Mouse (Mus musculus) MEL (cell line): ENCODE data around the gene Flrt1.

Experiments
- CHD2 ChIP-seq: IDR thresholded peaks from 2 replicates; pipeline ENCODE4 v1.6.1; 2011; ENCODE audit warnings: low read length, improper control_type of control experiment
- GABPA ChIP-seq: IDR thresholded peaks from 2 replicates; pipeline ENCODE4 v1.6.1; 2012; ENCODE audit warnings: low read depth, mild to moderate bottlenecking, inconsistent platforms, low read length, improper control_type of control experiment, moderate library complexity
- KAT2A ChIP-seq: conservative IDR thresholded peaks from 2 replicates; pipeline ENCODE4 v1.6.1; 2012; ENCODE audit warnings: low read depth, low read length, improper control_type of control experiment, inconsistent platforms
- POLR2A ChIP-seq, 2 experiments: IDR thresholded peaks; 2 replicates each; pipeline ENCODE4 v1.6.1; 2011 to 2012; ENCODE audit warnings: low read length in 2 of 2, mild to moderate bottlenecking in 2 of 2, control low read depth in 1 of 2, improper control_type of control experiment in 1 of 2, low read depth in 1 of 2, moderate library complexity in 1 of 2; ENCODE audit not compliant: control insufficient read depth in 1 of 2, insufficient read depth in 1 of 2, poor library complexity in 1 of 2

- TF ChIP-seq GABPA (no peak), KAT2A (no peak), POLR2A (IDR thresholded peaks at IDR 0.05; ENCODE audit: control insufficient read depth in 1 of 2, insufficient read depth in 1 of 2, low read depth in 1 of 2, low read length in 2 of 2, poor library complexity in 1 of 2) (no peak), CHD2 (no peak)
Observed at GRCm38 (mm10) chr19:7058541-7058940, 47.0 kb downstream of the Flrt1 start.
